Mouse (Mus musculus) spleen, postnatal 10 days (tissue): ENCODE results near the gene Hmmr.
"Not testable (repeated sequence)": the region's sequence is repeated elsewhere in the genome, so short reads cannot be mapped to it uniquely, and the experiment has no call there.

Experiments used
- DNase-seq, 2 experiments: peaks; one replicate each; pipeline ENCODE4 v3.0.0; 2021 to 2022; ENCODE audit warnings: low spot score in 2 of 2

Gene Hmmr

DNA sequence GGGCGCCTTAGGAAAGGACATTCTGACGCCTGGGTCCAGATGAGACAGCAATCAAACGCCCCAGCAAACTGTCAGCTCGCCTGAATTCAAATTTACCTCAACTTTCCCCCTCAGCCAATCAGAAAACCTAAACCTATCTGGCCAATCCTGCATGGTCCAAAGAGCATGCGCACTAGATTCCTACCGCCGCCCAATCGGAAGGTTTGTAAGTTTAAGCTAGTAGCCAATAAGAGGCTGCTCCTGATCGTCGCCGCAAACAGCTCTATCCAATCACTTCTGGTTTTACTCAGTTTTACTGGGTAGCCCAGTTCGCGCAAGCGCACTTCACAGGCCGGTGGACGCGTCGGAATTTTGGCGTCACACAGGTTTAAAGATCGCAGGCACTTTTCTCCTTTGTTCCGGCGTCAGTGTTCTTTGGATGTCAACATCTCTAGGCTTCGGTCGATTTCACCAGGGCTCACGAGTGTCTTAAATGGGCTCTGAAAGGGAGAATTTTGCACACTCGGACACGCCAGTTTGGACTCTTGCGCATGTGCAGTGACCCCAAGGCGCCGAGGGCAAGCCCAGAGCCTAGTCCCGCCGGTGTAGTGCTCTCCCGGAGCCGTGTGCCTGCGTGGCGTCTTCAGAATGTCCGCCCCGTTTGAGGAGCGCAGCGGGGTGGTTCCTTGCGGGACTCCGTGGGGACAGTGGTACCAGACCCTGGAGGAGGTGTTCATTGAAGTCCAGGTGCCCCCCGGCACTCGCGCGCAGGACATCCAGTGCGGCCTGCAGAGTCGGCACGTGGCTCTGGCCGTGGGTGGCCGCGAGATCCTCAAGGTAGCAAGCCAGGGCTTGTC is at the start of gene Hmmr, which contains the start of gene Nudcd2:
Gene Hmmr, minus strand, starts transcription at position 84 of the 836 bp plus-strand sequence.
Gene Nudcd2, plus strand, starts transcription at position 329 of the 836 bp plus-strand sequence.
- DNase-seq, result peak; percentile 83 to 94

DNA sequence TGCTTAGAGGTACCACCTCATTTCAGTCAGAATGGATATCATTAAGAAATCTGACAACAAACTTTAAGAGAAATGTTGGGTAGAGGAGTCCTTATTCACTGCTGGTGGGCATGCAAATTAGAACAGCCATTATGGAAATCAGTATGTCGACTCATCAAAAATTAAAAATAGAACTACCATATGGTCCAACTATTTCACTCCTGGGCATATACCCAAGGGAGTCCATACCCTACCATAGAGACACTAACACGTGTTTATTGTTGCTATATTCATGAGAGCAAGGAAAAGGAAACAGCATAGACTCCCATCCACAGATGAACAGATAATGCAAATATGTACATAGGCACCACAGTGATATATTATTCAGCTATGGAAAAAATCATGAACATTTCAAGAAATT is 48.6 kb upstream of the Hmmr start:
- DNase-seq, result no peak

DNA sequence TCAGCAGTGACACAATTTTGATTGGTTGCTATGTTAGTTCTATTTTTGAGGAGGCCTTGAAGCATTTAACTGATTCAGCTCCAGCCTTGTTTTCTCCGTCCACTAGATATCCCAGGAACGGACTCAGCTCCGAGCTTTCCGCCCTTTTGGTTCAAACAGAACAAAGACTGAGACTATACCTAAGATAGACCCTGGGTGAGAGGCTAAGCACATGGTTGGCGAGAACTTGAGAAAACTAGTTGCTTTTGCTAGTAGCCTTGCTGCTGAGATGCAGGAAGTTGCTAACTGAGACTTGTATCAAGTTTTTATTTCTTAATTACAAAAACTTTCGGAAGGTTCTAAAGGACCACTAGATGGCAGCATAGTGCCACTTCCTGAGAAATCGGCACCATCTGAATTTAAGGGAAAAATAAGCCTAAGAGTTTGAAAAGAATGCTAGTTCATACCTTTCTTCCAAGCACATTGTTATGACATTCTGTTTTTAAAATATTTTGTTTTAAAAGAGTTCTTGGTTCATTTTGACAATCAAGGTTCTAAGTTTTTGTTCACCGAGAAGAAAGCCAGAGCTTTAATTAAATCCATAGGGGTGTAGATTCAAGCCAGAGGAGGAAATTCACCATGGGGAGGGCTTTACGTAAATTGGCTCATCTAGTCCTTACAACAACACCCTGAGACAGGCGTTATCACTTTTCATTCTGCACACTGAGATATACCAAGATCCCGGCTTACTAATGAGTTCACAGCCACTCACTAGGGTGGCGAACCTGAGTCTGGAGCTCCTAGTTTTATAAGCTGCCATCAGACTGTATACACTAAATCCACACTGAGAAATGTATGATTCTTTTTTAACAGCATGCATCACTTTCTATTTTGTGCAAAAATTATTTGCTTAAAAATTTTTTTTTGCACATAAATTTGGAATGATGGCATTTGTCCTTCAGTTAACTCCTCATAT is 42.4 kb upstream of the Hmmr start:
- no peak for DNase-seq

DNA sequence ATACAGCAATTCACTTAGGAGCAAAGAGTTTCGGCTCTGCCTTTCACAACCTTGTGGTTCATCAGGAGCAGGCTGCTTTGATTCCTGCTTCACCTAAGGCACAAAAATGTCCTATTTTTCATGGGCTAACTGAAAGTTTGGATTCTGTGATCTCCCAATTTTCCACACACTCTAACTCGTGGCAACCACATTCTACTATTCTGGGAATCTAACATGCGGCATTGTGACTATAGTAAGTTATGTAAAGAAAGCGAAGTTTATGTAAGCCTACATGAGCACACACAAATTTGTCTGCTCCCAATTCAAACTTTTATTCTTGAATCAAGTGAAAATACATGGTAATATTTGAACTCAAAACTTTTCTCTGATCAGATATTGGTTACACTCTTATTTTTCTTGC is 31.5 kb upstream of the Hmmr start:
- DNase-seq, result no peak

DNA sequence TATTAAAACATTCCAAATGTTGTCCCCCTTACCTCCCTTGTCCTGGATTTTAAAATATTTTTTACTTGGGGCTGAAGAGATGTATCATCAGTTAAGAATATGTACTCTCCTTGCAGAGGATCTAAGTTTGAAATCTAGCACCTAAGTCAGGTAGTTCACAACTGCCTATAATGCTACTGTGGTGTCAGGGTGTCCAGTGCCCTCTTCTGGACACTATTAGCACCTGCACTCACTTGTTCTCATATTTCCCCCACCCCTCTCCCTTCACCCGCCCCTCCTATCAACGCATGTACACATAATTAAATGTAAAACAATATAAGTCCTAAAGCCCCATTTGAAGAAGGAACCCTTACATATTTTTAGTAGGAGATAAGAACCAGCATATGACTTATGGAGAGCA is 30.2 kb upstream of the Hmmr start:
- DNase-seq, result peak in 1 of 2 experiments; percentile 21

DNA sequence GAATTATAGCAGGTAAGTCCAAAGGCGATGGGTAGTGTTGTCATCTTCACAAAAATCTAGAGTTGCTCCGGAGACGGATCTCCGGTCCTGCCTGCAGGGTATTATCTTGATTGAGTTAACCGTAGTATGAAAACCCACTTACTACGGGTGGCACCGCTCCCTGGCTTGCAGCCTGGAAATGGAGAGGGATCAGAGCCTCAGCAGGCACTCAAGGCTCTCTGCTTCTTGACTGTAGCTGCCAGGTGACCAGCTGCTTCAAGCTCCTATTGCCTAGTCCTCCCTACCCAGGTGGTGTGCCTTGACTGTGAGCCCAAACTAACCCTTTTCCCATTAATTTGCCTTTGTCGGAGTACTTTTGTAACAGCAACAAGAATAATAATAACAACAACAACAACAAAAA is 26.7 kb upstream of the Hmmr start:
- DNase-seq, result no peak

DNA sequence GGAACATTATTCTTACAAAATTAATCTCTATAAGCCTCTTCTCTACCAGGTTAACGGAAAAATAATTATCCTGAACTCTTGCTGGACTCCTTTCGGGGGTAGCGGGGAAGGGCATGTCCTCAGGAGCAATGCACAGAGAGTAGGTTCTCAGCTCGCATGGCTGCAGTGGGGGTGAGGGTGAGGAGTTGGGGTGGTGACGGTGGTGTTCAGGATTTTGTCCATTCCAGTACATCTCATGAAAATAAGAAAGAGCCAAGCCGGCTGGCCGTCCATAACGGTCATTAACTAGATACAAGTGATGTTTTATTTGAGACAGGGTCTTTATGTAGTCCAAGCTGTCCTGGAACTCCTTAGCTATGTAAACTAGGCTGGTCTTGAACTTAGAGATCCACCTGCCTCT is 22.7 kb upstream of the Hmmr start:
- DNase-seq, result no peak

DNA sequence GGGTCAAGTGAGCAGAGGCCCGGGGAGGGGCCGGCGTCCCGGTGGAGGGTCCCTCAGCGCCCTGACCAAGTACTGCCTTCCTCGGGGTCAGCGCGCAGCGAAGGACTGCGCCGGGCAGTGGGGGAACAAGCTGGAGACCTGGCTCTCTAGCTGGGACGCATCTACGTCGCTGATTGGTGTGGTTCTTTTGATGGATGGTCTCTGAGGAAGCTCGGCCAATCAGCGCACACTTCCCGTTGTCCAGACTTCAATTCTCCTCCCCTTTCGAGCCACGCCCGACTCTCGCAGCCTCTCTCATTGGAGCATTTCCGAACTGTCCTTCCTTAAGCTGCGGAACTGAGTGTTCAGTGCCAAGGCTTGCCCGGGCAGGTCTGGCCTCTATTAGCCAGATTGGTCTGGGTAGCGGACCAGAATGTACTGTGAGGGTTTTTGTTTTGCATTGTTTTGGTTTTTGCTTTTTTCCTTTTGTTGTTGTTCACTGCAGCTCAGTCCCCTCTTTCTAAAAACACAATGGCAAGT is 21.9 kb upstream of the Hmmr start, which contains the start of gene Ccng1:
Gene Ccng1, minus strand, starts transcription at position 203 of the 519 bp plus-strand sequence.
- peak in 1 of 2 experiments; percentile 89 for DNase-seq

DNA sequence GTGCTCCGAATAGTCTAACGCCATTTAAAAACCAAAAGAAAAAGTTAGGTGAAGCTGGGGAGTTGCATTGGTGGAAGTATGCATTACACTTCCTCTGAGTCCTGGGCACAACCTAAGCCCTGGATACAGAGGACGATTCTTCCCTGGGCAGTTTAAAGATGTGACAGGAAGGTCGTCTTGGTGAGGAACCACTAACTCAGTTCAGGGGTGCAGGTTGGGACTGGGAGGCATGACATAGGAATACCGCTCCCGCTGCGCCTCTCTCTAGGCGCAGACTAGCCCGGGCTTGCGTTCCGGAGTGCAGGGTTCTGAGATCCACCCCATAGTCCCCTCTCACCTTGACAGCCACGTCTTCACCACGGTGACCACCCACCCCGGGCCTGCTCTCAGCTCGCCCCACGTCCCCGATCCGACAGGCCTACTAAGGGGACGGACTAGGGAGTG is 21.5 kb upstream of the Hmmr start:
- peak in 1 of 2 experiments; percentile 66 for DNase-seq

DNA sequence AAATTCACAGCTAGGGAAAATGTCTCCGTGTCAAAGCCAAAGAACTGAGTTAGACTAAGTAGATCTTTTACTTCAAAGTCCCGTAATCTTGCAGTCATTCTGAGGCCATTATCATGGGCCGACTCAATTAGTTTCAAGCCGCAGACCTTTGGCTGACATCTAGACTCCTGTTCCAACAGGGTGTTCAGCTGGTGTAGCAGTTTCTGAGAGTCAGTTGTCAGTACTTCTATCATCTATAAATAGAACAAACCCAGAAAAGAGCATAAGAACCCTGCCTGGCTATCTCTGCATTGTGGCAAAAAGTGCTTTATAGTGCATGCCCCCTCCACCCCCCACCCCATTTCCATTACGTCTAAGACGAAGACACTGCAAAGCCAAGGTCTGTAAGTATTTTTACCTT is 20.6 kb upstream of the Hmmr start:
- no peak for DNase-seq

DNA sequence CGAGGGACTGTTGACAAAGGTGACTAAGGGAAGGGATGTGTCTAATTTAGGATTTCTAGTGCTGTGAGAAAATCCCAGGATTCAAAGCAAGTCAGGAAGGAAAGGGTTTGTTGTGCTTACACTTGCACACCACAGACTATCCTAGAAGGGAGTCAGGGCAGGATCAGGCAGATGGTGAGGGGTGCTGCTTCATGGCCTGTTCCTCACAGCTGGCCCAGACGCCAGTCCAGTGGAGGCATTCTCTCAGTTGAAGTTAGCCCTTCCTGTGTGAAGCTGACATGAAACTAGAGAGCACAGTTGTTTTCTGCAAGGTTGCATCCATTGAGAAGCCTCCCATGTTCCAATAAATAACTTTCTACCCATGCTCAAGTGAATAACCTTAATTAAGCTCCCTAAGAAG is 14.5 kb upstream of the Hmmr start:
- no peak for DNase-seq

DNA sequence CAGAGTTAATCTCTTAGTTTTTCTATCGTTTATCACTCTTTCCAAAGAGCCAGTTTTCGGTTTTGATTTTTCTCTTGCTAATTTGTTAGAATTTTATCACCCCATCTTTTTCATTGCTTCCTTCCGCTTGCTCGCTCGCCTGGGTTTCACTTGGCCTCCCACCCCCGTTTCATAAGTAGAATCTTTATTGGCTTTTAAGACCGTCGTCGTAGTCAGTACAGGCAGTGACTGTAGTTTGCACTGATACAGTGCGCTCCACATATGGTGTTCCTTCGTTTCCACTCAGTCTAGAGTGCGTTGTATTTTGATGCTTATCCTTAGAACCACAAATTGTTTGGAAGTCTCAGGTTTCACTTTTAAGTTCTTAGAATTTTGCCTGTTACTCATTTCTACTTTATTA is 13.1 kb upstream of the Hmmr start:
- no peak for DNase-seq

DNA sequence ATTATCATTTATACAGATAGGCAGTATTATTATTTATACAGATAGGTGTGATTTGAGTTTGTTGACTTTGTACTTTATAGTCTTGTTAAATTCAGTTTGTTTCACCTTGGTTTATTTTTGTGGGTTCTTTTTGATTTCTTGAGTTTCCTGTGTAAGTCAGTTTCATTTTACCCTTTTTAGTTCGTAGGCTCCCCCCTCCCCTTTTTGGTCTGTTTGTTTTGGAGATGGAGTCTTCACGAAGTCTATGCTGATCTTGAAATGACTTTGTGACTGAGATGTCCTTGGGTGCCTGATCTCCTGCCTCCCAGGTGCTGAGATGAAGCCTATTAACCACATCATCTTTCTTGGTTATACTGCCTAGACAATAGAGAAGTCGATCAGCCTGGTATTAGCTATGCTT is 11.1 kb upstream of the Hmmr start:
- no peak for DNase-seq

DNA sequence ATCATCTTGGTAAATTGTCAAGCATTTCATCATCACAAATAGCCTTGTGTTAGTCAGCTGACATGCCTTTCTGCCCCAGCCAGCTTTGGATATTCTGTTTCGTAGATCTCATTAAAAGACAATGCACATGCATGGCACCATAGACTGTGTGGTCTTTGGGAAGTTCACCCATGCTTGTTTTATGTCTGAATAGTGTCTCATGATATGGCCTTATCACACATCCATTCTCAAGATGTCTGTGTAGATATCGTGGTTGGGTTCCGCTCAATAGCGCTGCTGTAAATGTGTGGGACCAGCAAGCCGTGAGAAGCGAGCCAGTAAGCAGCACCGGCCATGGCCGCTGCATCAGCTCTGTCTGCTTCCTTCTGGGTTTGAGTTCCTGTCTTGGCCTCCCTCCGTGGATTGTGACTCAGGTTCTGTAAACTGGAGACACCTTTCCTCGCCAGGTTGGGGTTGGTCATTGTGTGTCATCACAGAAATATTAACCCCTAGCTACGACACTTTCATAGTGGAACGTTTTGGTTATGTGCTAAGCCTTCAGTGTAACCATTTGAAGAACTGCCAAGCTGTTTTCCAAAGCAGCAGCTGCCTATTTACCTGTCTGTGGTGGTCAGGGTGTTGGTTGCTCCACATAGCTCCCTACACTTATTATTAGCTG is 8.5 kb upstream of the Hmmr start:
- no peak for DNase-seq

DNA sequence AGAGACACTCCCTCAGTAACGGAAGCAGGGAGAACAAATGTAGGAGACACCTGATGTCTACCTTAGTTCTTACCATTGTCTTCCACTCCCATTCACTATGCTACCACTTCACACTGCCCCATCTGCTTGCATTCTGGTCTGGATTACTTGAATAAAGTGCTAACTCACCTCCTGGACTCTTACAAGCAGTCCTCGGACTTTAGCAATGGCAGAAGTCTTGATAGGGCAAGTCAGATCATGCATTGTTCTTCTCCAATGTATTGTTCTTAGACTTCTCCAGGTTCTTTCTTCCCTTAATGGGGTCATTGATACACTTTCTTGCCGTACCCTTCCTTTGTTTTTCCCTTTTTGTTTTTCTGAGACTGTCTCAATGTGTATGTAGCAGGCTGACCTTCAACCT is 4.1 kb upstream of the Hmmr start:
- DNase-seq, result no peak

DNA sequence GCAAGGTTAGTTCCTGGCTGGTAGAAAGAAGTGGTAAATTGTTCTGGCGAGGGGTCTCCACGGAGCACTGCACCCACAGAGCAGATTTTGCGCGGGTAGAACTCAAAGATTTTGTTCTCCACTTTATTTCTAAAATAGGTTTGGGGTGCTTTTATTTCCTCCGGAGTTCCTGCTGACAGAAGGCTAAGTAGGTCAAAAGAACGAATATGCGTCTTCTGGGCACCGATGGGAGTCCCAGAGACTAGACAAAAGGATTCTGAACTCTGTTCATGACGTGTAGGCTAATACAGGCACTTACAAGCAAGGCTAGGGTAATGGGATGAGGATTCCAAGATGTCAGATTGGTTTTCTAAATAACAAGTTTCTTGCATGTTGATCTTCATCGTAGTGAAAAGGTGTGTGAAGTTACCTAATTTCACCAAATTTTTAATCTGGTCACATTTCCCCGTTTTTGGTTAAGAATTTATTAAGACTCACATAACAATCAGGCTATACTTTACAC is 1.1 kb upstream of the Hmmr start:
- no peak for DNase-seq

DNA sequence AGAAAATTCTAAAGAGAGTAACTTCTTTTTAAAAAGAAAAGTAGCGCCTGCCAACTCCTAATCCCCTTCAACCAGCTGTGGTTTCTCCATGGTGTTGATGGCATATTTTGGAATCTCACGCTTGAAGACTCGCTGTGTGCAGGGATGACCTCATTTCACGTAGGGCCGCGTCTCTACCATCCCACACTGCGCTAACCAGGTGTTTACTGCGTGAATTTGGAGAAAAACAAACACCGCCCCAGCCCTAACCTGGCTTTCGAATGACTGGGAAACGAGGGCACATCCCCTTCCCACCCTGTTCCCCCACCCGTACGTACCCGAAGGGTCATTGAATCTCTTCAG is 254 bp downstream of the Hmmr start:
- no peak for DNase-seq

DNA sequence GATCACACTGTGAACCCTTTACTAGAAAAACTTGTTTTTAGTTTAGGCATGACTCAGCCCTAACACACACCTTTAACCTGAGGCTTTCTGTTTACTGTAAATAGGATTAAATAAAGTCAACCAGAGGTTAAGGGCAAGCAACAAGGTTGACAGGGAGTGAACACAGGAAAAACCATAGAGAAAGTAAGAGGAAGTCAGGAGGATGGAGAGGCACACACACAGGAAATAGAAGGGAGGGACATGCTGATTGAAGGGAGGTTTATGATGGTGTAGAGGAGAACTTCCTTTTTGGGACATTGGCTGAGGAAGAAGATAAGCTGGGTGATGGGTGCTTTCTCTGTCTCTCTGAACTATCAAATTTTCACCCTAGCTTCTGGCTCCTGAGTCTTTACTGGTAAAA is 14.9 kb downstream of the Hmmr start:
- DNase-seq, result no peak

DNA sequence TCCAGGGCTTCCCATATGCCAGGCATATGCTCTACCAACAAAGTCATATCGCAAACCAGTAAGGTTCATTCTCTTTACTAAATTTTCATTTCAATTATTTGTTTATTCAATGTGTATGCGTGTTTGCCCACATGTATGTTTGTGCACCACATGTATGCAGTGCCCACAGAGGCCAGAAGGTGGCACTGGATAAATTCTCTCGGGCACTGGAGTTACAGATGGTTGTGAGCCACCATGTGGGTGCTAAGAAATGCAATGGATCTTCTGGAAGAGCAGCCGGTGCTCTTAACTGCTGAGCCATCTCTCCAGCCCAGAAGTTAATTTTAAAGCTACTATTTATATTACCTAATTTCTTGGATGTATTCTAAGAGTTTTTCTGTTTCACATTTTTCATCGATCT is 17.7 kb downstream of the Hmmr start:
- no peak for DNase-seq

DNA sequence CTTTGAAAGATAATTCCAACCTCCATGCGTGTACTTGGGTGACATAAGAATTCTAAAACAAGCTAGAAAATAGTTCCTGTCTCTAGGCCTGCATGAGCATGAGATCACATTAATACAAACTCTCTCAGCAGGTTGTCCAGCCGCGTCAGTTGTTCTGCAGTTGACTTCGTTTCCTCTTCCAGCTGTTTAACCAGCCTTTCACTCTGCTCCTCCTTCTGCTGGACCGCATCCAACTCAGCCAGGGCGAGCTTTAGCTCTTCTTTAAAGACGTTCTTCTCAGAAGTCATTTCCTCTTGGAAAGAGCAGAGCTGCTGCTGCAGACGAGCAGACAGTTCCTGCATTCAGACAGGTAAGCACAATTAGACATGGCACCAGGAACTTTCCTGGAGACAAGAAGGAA is 19.4 kb downstream of the Hmmr start:
- DNase-seq, result no peak

DNA sequence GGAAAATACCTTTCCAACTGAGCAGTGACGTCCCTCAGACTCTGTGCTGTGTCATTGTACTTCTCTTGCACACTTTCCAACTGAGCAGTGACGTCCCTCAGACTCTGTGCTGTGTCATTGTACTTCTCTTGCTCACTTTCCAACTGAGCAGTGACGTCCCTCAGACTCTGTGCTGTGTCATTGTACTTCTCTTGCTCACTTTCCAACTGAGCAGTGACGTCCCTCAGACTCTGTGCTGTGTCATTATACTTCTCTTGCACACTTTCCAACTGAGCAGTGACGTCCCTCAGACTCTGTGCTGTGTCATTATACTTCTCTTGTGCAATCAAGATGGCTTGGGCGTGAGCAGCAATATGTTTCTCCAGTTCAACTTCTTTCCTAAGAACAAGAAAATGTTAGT is 23.3 kb downstream of the Hmmr start:
- DNase-seq, result not testable (repeated sequence)

DNA sequence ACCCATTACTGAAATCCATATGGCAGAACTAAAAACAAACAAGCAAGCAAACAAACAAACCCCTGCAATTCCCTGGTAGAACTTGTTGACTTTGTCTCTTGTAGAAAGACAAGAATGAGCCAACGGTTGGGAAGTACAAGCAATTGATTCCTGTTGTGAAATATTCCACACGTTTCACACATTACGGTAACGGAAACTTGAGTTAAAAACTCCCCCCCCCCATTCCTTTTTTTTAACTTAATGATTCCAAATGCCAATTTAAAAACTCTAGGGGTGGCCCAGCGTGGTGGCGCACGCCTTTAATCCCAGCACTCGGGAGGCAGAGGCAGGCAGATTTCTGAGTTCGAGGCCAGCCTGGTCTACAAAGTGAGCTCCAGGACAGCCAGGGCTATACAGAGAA is 38.1 kb downstream of the Hmmr start, which contains the start of gene Mat2b:
Gene Mat2b, minus strand, starts transcription at position 101 of the 400 bp plus-strand sequence.
- DNase-seq, result no peak
